Mouse (Mus musculus) cerebellum, postnatal 36 days (tissue): ENCODE measurements around the gene Anxa8.

Experiments used
- DNase-seq, 2 experiments: peaks; one replicate each; pipeline ENCODE4 v3.0.0; 2021 to 2022; ENCODE audit warnings: mixed read lengths in 2 of 2

The Anxa8 gene

GRCm38 (mm10) chr14:34085731-34086130 lies at the start of gene Anxa8:
Gene Anxa8 (plus strand): TSS chr14:34085981.
- DNase-seq, result no peak

GRCm38 (mm10) chr14:34041241-34041640 lies 44.5 kb upstream of the Anxa8 start:
- DNase-seq, result no peak

GRCm38 (mm10) chr14:34043341-34043740 lies 42.4 kb upstream of the Anxa8 start:
- no peak for DNase-seq

- DNase-seq, result no peak
These were observed 35.5 kb upstream of the Anxa8 start for GRCm38 (mm10) chr14:34050101-34050779.

GRCm38 (mm10) chr14:34052516-34052915 lies 33.3 kb upstream of the Anxa8 start, which contains the start of gene Antxrl:
Gene Antxrl (plus strand): TSS chr14:34052707.
- DNase-seq, result no peak

GRCm38 (mm10) chr14:34071665-34072064 lies 14.1 kb upstream of the Anxa8 start:
- no peak for DNase-seq

GRCm38 (mm10) chr14:34075346-34075745 lies 10.4 kb upstream of the Anxa8 start:
- DNase-seq, result no peak

GRCm38 (mm10) chr14:34077222-34077621 lies 8.6 kb upstream of the Anxa8 start:
- no peak for DNase-seq

- no peak for DNase-seq
These were observed 7.5 kb upstream of the Anxa8 start for GRCm38 (mm10) chr14:34078293-34078692.

GRCm38 (mm10) chr14:34080321-34080997 lies 5.3 kb upstream of the Anxa8 start:
- peak; percentile 66 to 74 for DNase-seq

- peak; percentile 19 to 22 for DNase-seq
These were observed 1.0 kb downstream of the Anxa8 start for GRCm38 (mm10) chr14:34086806-34087205.

GRCm38 (mm10) chr14:34087856-34088398 lies 2.1 kb downstream of the Anxa8 start:
- DNase-seq, result no peak

GRCm38 (mm10) chr14:34089796-34090195 lies 4.0 kb downstream of the Anxa8 start:
- DNase-seq, result no peak

- DNase-seq, result no peak
These were observed 5.7 kb downstream of the Anxa8 start for GRCm38 (mm10) chr14:34091475-34091874.

- DNase-seq, result no peak
These were observed 7.1 kb downstream of the Anxa8 start for GRCm38 (mm10) chr14:34092856-34093255.

- DNase-seq, result no peak
These were observed 10.4 kb downstream of the Anxa8 start for GRCm38 (mm10) chr14:34096161-34096560.

- no peak for DNase-seq
These were observed 16.8 kb downstream of the Anxa8 start, which contains the start of gene A630023A22Rik for GRCm38 (mm10) chr14:34102601-34103000. Gene A630023A22Rik (minus strand): TSS chr14:34102754.

- DNase-seq, result no peak
These were observed 18.1 kb downstream of the Anxa8 start for GRCm38 (mm10) chr14:34103855-34104254.

GRCm38 (mm10) chr14:34104892-34105291 lies 19.1 kb downstream of the Anxa8 start:
- peak; percentile 71 for DNase-seq

GRCm38 (mm10) chr14:34106389-34107062 lies 20.7 kb downstream of the Anxa8 start:
- DNase-seq, result peak; percentile 26 to 31

- no peak for DNase-seq
These were observed 21.8 kb downstream of the Anxa8 start for GRCm38 (mm10) chr14:34107594-34107993.

- no peak for DNase-seq
These were observed 28.5 kb downstream of the Anxa8 start for GRCm38 (mm10) chr14:34114311-34114710.

- DNase-seq, result peak; percentile 80 to 82
These were observed 33.4 kb downstream of the Anxa8 start for GRCm38 (mm10) chr14:34119046-34119723.
